In the genomic region with DNA sequence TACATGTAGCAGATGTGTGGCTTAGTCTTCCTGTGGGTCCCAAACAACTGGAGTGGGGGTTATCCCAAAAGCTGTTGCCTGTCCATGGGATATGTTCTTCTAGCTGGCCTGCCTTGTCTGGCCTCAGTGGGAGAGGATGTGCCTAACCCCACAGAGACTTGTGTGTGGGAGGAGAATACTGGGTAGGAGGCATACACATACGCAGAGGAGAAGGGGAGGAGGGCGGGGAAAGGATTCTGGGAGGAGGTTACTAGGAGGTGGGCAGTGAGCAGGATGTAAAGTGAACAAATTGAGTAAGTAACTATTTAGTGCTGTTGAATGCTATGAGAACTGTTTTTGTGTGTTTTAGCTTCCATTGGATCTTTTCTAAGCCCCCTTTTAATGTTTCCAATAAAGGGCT, we compare ENCODE assay signal across 51 mouse cellular contexts. TPM values are rescaled to one million over a fixed set of nuclear protein-coding genes. Genes with fewer than 3 reads are reported as not detected.
"Had no signal": no experiment of that assay in that cellular context is flagged by ENCODE, and none has a peak within 500 bp of the region (broad histone marks: within the 10 kb centered on the region; RNA-seq: fewer than 3 reads in every experiment).

No protein-coding gene starts in this region.

- H3K4me3 ChIP-seq: heart, embryonic 12.5 days; heart, embryonic 13.5 days; heart, embryonic 15.5 days; hindbrain, embryonic 10.5 days; hindbrain, embryonic 12.5 days; hindbrain, embryonic 13.5 days; hindbrain, embryonic 15.5 days; intestine, embryonic 15.5 days; kidney, embryonic 15.5 days; layer of hippocampus, adult 2 months; left cerebral cortex, adult 2 months had no signal

- H3K4me2 ChIP-seq: heart, embryonic 11.5 days; heart, embryonic 12.5 days; heart, embryonic 13.5 days; heart, embryonic 15.5 days; hindbrain, embryonic 12.5 days; hindbrain, embryonic 13.5 days; hindbrain, embryonic 14.5 days; hindbrain, embryonic 15.5 days; intestine, embryonic 15.5 days; kidney, embryonic 15.5 days had no signal

- DNase-seq: heart, postnatal 10 days; heart, postnatal 14 days; heart, postnatal 36 days; heart, postnatal 4 days; kidney, adult 11 months; kidney, adult 18-20 months; kidney, adult 2 months; kidney, adult 8-10 months; kidney, adult 9 months; kidney, postnatal 10 days; kidney, postnatal 14 days; kidney, postnatal 25 days; kidney, postnatal 36 days; kidney, postnatal 4 days; layer of hippocampus, adult 9-11 months; layer of hippocampus, postnatal 36 days had no signal

- ATAC-seq: hindbrain, embryonic 16.5 days; hindbrain, postnatal 0 days; inflammation-experienced regulatory T-cells, adult 6 months; intestine, embryonic 15.5 days; intestine, embryonic 16.5 days; intestine, postnatal 0 days had no signal

- H3K9me3 ChIP-seq: heart, embryonic 12.5 days; heart, embryonic 13.5 days; heart, embryonic 15.5 days; hindbrain, embryonic 10.5 days; hindbrain, embryonic 12.5 days; hindbrain, embryonic 13.5 days; hindbrain, embryonic 15.5 days; intestine, embryonic 15.5 days; kidney, embryonic 15.5 days had no signal

- H3K27me3 ChIP-seq: heart, embryonic 12.5 days; heart, embryonic 13.5 days; hindbrain, embryonic 12.5 days; hindbrain, embryonic 13.5 days; hindbrain, embryonic 15.5 days; intestine, embryonic 15.5 days; kidney, embryonic 15.5 days had no signal

- H3K36me3 ChIP-seq: heart, embryonic 12.5 days; heart, embryonic 13.5 days; heart, embryonic 15.5 days; hindbrain, embryonic 10.5 days; hindbrain, embryonic 12.5 days; hindbrain, embryonic 13.5 days; hindbrain, embryonic 15.5 days; intestine, embryonic 15.5 days; kidney, embryonic 15.5 days had no signal

- H3K27ac ChIP-seq: heart, embryonic 13.5 days; heart, embryonic 15.5 days; hindbrain, embryonic 10.5 days; hindbrain, embryonic 12.5 days; hindbrain, embryonic 13.5 days; hindbrain, embryonic 14.5 days; hindbrain, embryonic 15.5 days; hindbrain, postnatal 0 days; intestine, embryonic 15.5 days; kidney, embryonic 15.5 days; kidney, postnatal 0 days; layer of hippocampus, adult 2 months; left cerebral cortex, adult 2 months had no signal

- H3K4me1 ChIP-seq: heart, embryonic 12.5 days; heart, embryonic 13.5 days; heart, embryonic 15.5 days; hindbrain, embryonic 10.5 days; hindbrain, embryonic 12.5 days; hindbrain, embryonic 15.5 days; intestine, embryonic 15.5 days; kidney, embryonic 15.5 days had no signal

- H3K9ac ChIP-seq: heart, embryonic 12.5 days; heart, embryonic 13.5 days; heart, embryonic 15.5 days; hindbrain, embryonic 12.5 days; hindbrain, embryonic 13.5 days; hindbrain, embryonic 14.5 days; hindbrain, embryonic 15.5 days; intestine, embryonic 15.5 days; kidney, embryonic 15.5 days had no signal

RNA-seq across cellular contexts. Expression of a gene that starts 23.8 kb away (rescaled TPM):
- total RNA-seq: heart, postnatal 10 days; heart, postnatal 14 days; heart, postnatal 25 days; heart, postnatal 36 days; heart, postnatal 4 days; hematopoietic stem cell, adult 5-6 weeks; hindbrain, postnatal 0 days; layer of hippocampus, adult 18-20 months; layer of hippocampus, adult 2 months; layer of hippocampus, adult 8-10 months; layer of hippocampus, postnatal 10 days; layer of hippocampus, postnatal 14 days; layer of hippocampus, postnatal 25 days; layer of hippocampus, postnatal 36 days; left cerebral cortex, adult 18-20 months; left cerebral cortex, adult 2 months had no signal
- polyA plus RNA-seq: heart, embryonic 11.5 days; heart, embryonic 12.5 days; heart, embryonic 13.5 days; heart, embryonic 14.5 days; heart, embryonic 15.5 days; heart, embryonic 16.5 days; heart, postnatal 0 days; hindbrain, embryonic 10.5 days; hindbrain, embryonic 11.5 days; hindbrain, embryonic 12.5 days; hindbrain, embryonic 13.5 days; hindbrain, embryonic 14.5 days; hindbrain, embryonic 15.5 days; hindbrain, embryonic 16.5 days; hindbrain, postnatal 0 days; inflammation-experienced regulatory T-cells, adult 6 months; intestine, embryonic 14.5 days; intestine, embryonic 15.5 days; intestine, embryonic 16.5 days; intestine, postnatal 0 days; kidney, adult 2 months; kidney, embryonic 14.5 days; kidney, embryonic 15.5 days; kidney, embryonic 16.5 days; kidney, postnatal 0 days; large intestine, adult 2 months had no signal
